Mouse (Mus musculus): ENCODE data around the gene Mvk. TPM values are rescaled to one million over a fixed set of nuclear protein-coding genes. Genes with fewer than 3 reads are reported as not detected.
A peak's percentile ranks its signal among the peaks of the same experiment; 100 is the strongest.

The Mvk gene
- polyA plus RNA-seq (2016; fragmentation: Nextera tagmentation; extraction: Ambion mirVana) = 55.5 and 62.0 TPM in 2 replicates

DNA sequence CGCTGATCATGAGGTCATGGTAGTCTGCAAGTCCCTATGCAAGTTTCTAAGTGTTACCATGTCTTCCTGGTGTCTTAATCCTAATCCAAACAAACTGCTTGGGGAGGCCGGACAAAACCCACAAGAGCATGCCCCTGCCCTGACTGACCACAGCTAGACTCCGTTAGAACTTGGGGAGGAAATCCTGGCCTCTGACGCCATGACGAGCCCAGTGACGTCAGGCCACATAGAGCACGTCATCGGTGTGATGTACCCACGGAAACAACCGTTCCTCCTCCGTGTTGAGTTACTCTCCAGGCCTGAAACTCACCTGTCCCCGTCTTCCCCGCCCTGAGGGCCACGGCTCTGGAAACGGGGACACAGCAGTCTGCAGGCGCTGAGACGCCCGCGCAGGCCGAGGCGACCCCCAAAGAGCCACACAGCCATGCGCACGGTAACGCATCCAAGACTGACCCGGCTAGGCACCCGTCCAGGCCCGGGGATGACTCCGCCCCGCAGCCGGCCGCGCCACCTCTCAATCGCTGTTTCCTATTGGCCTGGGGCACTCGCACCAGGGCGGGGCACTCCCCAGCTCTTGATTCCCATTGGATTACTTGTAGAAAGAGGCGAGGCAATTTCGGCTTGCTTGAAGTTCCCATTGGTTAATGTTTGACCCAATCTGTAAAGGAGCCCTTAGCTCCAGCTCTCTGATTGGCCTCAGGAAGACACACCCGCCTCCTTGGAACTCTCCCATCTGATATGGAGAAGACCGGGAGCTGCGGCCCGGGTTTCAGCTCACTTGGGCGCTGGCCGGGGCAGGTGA, at the start of gene Mvk, which contains the start of gene Mmab:
Mvk (plus strand) TSS at position 704 of the 802 bp plus-strand sequence.
Mmab (minus strand) TSS at position 495 of the 802 bp plus-strand sequence.
- Histone ChIP-seq H3K4me3 (peak within 1 kb of the TSS; percentile 61), H3K9me3 (no peaks in the 10 kb centered on the region), H3K27me3 (ENCODE audit: poor library complexity, severe bottlenecking) (no peaks in the 10 kb centered on the region), H3K36me3 (replicated peaks) (peaks cover 36% of the 10 kb centered on the region), H3K4me1 (peaks cover 23% of the 10 kb centered on the region), H3K27ac (peak within 1 kb of the TSS; percentile 94)
- 3% methylated on average over 43 of the region's 43 CpGs for WGBS
- DNase-seq (ENCODE audit: extremely low spot score, low spot score) = peak; percentile 99

DNA sequence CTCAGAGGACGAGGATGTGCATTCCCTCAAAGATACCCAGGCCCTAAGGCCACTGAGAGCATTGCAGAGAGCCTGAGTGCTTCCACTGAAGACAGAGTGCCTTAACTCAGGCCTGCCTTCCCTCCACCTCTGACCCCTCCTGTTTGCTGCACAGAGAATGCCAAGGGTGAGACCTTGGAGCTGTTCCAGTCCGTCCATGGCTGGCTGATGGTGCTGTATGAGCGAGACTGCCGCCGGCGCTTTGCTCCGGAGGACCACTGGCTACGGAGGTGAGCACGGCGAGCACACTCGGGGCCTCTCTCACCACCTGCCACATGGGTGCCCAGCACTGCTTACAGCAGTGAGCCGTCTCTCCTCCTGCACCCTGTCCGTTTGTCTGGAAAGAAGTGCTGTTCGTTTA, 37.5 kb upstream of the Mvk start:
- no peak overlapping the region for H3K4me3 ChIP-seq
- no peaks in the 10 kb centered on the region for H3K9me3 ChIP-seq
- 95% methylated on average over 14 of the region's 14 CpGs for WGBS
- H3K4me1 ChIP-seq = no peaks in the 10 kb centered on the region
- H3K36me3 ChIP-seq (replicated peaks) = peaks cover 100% of the 10 kb centered on the region
- no peak for DNase-seq (ENCODE audit: extremely low spot score, low spot score)
- no peaks in the 10 kb centered on the region for H3K27me3 ChIP-seq (ENCODE audit: poor library complexity, severe bottlenecking)
- no peak overlapping the region for H3K27ac ChIP-seq

DNA sequence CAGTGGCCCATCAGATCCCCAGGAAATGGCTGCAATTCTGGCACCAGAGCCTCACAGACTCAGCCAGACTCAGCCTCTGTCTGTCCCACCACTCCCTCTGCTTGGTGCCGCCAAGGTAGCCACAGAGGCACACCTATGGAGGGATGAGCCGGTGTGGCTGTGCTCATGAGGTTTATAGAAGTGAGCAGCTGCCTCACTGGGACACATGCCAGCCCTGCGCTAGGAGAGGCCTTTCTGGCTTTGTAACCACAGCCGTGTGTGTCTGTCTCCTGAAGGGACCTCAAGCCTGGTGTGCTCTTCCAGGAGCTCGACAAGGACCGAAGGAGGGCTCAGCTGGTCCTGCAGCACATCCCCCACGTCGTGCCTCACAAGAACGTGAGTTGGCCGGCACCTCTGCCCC, 36.8 kb upstream of the Mvk start:
- no peak overlapping the region for H3K27ac ChIP-seq
- WGBS = 94% methylated on average over 10 of the region's 10 CpGs
- no peak overlapping the region for H3K4me3 ChIP-seq
- H3K4me1 ChIP-seq = no peaks in the 10 kb centered on the region
- DNase-seq (ENCODE audit: extremely low spot score, low spot score) = no peak
- no peaks in the 10 kb centered on the region for H3K27me3 ChIP-seq (ENCODE audit: poor library complexity, severe bottlenecking)
- H3K9me3 ChIP-seq = no peaks in the 10 kb centered on the region
- peaks cover 100% of the 10 kb centered on the region for H3K36me3 ChIP-seq (replicated peaks)

DNA sequence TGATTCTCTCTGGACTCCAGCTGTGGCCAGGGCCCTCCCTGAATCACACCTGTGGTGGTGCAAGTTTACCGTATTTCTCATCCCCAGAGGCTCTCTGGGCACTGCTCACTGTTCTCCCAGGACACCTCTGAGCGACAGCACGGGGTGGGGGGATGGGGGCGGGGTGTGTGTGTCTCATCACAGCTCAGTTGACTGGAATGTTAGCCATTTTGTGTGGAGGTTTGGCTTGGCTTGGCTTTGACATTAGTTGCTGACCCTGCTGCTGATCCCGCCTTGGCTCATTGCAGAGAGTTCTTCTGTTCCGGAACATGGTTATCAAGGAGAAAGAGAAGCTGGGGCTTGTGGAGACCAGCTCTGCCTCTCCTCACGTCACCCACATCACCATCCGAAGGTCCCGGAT, 36.3 kb upstream of the Mvk start:
- no peaks in the 10 kb centered on the region for H3K9me3 ChIP-seq
- H3K27me3 ChIP-seq (ENCODE audit: poor library complexity, severe bottlenecking) = no peaks in the 10 kb centered on the region
- no peak for DNase-seq (ENCODE audit: extremely low spot score, low spot score)
- H3K4me1 ChIP-seq = no peaks in the 10 kb centered on the region
- H3K4me3 ChIP-seq = no peak overlapping the region
- WGBS = 93% methylated on average over 9 of the region's 9 CpGs
- peaks cover 100% of the 10 kb centered on the region for H3K36me3 ChIP-seq (replicated peaks)
- no peak overlapping the region for H3K27ac ChIP-seq

DNA sequence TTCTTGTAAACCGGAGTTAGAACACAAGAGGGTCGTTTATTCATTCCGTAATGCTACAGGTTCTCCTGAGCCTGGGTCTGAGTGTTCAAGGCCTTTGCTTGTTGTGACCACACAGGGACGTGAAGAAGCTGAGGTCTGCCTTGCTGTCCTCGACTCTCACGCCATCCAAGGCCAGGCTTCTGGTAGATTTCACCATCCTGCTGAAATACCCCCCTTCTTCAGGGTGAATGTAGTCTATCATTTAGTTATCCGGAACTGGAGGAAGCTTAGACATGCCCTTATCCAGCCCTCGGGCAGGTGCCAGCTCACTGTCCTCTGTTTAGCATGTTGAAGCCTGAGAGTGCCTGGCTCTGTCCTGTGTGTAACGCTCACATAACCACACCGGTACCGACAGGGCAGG, 35.2 kb upstream of the Mvk start:
- Histone ChIP-seq H3K36me3 (replicated peaks) (peaks cover 100% of the 10 kb centered on the region), H3K4me1 (no peaks in the 10 kb centered on the region), H3K27me3 (ENCODE audit: poor library complexity, severe bottlenecking) (no peaks in the 10 kb centered on the region), H3K4me3 (no peak overlapping the region), H3K27ac (no peak overlapping the region), H3K9me3 (no peaks in the 10 kb centered on the region)
- WGBS = 97% methylated on average over 11 of the region's 11 CpGs
- no peak for DNase-seq (ENCODE audit: extremely low spot score, low spot score)

DNA sequence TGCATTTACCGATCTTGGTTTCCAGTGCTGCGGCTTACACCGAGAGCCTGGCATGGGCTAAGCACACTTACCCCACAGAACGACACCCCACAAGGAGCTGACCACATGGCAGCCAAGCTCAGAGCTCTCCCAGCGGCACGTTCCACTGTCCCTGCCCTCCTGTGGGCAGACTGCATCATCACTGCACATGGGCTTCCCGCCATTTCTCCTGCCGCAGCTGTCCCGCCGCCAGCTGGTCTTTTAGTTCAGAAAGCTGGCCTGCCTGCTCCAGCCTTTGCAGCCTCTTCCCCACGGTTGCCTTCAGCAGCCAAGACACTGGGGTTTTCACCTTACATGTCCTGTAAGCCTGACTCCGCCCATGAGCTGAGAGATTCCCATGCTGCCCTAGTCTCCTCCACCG, 33.6 kb upstream of the Mvk start:
- 93% methylated on average over 13 of the region's 13 CpGs for WGBS
- no peaks in the 10 kb centered on the region for H3K4me1 ChIP-seq
- no peaks in the 10 kb centered on the region for H3K9me3 ChIP-seq
- peaks cover 100% of the 10 kb centered on the region for H3K36me3 ChIP-seq (replicated peaks)
- H3K4me3 ChIP-seq = no peak overlapping the region
- DNase-seq (ENCODE audit: extremely low spot score, low spot score) = no peak
- H3K27ac ChIP-seq = no peak overlapping the region
- H3K27me3 ChIP-seq (ENCODE audit: poor library complexity, severe bottlenecking) = no peaks in the 10 kb centered on the region

DNA sequence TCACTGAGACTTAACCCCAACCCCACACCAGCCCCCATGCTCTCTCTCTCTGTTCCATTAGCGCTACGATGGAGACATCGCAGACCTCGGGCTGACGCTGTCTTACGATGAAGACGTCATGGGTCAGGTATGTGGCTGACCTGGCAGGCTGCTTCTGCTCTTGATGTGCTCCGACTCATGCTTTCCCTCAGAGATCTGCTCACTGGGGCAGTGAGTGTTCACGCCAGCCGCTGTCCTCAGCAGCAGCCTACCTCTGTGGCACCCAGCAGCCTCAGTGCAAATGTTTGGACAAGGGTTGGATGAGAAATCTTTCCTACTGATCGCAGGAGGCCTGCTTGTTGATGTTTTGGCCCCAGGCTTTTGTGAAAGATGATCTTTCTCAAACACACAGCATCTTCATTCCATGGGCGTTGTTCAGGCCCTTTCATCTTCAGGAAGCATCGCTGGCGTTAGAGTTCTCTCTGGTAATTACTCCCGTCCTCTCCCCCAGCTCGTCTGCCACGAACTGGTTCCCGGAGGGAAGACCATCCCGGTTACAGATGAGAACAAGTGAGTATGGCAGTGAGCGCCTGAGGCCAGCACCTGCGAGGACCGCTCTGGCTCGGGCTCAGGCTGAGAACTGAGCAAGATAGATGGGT, 31.6 kb upstream of the Mvk start:
- H3K4me1 ChIP-seq = no peaks in the 10 kb centered on the region
- no peak overlapping the region for H3K27ac ChIP-seq
- no peaks in the 10 kb centered on the region for H3K9me3 ChIP-seq
- WGBS = 86% methylated on average over 23 of the region's 23 CpGs
- no peak overlapping the region for H3K4me3 ChIP-seq
- DNase-seq (ENCODE audit: extremely low spot score, low spot score) = no peak
- H3K36me3 ChIP-seq (replicated peaks) = peaks cover 100% of the 10 kb centered on the region
- H3K27me3 ChIP-seq (ENCODE audit: poor library complexity, severe bottlenecking) = no peaks in the 10 kb centered on the region

DNA sequence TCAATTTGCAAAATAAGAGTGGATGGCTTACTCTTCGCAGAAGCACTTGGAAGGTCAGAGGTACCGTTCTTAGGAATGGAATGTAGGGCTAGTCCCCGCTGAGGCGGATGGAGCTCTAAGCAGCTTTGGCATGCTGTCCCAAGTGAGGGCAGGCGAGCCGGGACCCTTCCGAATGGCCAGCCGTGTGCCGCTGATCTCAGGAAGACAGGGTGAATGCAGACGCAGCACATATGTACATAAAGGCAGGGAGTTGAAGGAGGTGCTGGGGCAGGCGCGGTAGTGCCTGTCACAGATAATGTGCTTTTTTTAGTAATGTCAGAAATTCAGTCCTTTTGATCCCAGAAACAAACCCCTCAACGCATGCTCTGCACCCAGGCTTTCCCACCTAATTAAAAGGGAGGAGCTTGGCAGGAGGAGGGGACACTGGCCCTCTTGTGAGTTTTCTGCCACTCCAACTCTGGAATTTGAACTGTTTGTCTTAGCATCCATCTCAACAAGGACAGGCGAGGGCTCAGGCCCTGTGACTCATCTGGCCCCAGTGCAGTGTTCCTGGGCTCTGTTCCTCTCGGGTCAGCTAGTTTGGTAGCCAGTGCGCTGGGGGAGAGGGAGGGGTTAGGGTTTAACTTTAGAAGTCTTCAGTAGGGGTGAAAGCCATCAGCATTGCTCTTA, 30.9 kb upstream of the Mvk start:
- H3K36me3 ChIP-seq (replicated peaks) = peaks cover 100% of the 10 kb centered on the region
- no peak overlapping the region for H3K4me3 ChIP-seq
- H3K4me1 ChIP-seq = no peaks in the 10 kb centered on the region
- no peaks in the 10 kb centered on the region for H3K9me3 ChIP-seq
- WGBS = 85% methylated on average over 16 of the region's 16 CpGs
- DNase-seq (ENCODE audit: extremely low spot score, low spot score) = no peak
- H3K27ac ChIP-seq = no peak overlapping the region
- no peaks in the 10 kb centered on the region for H3K27me3 ChIP-seq (ENCODE audit: poor library complexity, severe bottlenecking)

DNA sequence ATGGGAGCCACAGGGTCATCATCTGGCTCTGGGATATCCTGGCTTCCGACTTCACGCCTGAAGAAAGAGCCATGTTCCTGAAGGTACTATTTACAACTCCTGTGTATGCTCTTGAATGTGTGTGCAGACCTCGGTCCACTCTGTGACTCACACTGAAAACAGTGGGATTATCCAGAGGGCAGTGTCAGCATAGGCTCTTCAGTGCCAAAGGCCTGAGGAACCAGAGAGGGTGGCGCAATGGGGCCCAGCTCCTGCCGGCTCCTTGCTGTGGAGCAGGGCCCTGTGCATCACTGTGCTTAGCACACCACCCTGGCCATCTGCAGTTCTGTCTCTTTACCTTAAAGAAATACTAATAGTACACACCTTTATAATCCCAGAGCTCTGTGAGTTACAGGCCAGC, 28.5 kb upstream of the Mvk start:
- DNase-seq (ENCODE audit: extremely low spot score, low spot score) = no peak
- H3K4me3 ChIP-seq = no peak overlapping the region
- 91% methylated on average over 5 of the region's 5 CpGs for WGBS
- H3K27me3 ChIP-seq (ENCODE audit: poor library complexity, severe bottlenecking) = no peaks in the 10 kb centered on the region
- H3K27ac ChIP-seq = no peak overlapping the region
- H3K9me3 ChIP-seq = no peaks in the 10 kb centered on the region
- no peaks in the 10 kb centered on the region for H3K4me1 ChIP-seq
- H3K36me3 ChIP-seq (replicated peaks) = peaks cover 100% of the 10 kb centered on the region

DNA sequence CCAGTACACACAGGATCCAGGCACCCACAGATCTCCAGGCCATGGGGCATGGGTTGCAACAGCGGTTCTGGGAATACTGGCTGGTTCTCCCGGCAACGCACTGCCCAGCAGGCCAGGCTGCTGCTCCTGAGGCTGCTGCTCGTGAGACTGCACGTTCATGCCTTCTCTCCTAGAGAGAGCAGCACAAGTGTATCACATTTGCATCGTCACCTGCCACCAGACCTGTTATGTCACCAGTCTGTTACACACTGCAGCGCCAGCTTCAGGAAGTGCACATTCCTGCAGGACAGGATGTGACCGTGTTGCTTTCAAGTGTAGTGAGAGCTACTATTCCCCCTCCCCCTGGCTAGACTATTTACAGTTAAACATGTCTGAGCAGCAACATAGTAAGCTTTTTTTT, 27.2 kb upstream of the Mvk start:
- Histone ChIP-seq H3K4me1 (no peaks in the 10 kb centered on the region), H3K9me3 (no peaks in the 10 kb centered on the region), H3K36me3 (replicated peaks) (peaks cover 100% of the 10 kb centered on the region), H3K27me3 (ENCODE audit: poor library complexity, severe bottlenecking) (no peaks in the 10 kb centered on the region), H3K27ac (no peak overlapping the region), H3K4me3 (no peak overlapping the region)
- WGBS = 94% methylated on average over 8 of the region's 8 CpGs
- no peak for DNase-seq (ENCODE audit: extremely low spot score, low spot score)

DNA sequence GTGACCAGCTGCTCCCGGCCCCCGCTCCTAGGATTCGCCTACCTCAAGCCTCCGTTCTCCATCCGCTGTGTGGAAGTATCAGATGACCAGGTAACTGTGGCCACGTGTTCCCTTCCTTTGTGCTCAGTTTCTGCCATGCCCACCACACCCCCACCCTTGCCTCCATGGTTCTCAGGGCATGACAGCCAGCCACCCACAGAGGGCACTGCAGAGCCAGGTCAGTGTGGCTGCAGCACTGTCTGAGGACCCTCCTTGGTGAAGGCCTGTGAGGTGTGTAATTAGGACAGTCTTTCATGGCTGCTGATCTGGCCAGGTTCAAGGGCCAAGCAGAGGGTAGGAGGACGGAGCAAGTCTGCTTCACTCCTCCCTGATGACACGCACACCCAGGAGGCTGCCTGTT, 25.5 kb upstream of the Mvk start:
- no peak overlapping the region for H3K4me3 ChIP-seq
- H3K4me1 ChIP-seq = 0 out of 2 replicates have a peak, but pooled peaks cover 3% of the 10 kb centered on the region
- peaks cover 88% of the 10 kb centered on the region for H3K36me3 ChIP-seq (replicated peaks)
- H3K27ac ChIP-seq = no peak overlapping the region
- H3K27me3 ChIP-seq (ENCODE audit: poor library complexity, severe bottlenecking) = no peaks in the 10 kb centered on the region
- 87% methylated on average over 8 of the region's 8 CpGs for WGBS
- H3K9me3 ChIP-seq = no peaks in the 10 kb centered on the region
- peak; percentile 22 for DNase-seq (ENCODE audit: extremely low spot score, low spot score)

DNA sequence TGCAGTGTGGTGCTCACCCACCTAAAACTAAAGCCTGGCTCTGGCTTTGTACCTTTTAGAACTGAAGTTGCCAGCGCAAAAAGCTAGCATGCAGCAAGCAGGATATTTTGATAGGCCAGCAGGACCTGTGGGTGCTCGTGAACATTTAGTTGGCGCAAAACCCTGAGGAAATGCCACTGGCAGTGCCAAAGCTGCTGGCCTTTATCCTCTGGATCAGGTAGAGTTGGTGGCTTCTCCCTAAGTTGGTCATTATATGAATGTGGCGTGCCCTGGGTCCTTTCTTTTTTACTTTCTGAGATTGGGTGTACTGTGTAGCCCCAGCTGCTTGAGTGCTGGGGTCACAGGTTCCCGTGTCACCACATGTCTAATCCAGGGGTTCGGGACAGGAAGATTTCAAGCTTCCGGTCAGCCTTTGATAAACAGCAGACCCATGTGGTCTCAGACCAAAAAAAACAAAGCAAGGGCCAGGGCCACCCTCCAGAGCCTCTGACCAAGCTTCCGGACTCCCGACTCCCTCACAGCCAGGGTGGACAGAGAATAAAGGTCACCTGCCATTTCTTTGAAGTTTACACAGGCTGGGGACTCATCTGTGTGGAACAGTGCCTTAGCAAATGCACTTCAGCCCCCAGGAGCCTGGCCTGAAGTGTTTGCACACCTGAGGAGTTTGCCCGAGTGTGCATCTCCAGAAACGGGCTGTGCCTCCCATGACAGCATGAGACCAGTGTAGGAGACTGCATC, 22.3 kb upstream of the Mvk start:
- 0 out of 2 replicates have a peak overlapping the region, but pooled peaks have one; percentile 3 for H3K27ac ChIP-seq
- peaks cover 56% of the 10 kb centered on the region for H3K36me3 ChIP-seq (replicated peaks)
- H3K4me1 ChIP-seq = 0 out of 2 replicates have a peak, but pooled peaks cover 3% of the 10 kb centered on the region
- H3K27me3 ChIP-seq (ENCODE audit: poor library complexity, severe bottlenecking) = no peaks in the 10 kb centered on the region
- WGBS = 86% methylated on average over 11 of the region's 11 CpGs
- H3K4me3 ChIP-seq = no peak overlapping the region
- DNase-seq (ENCODE audit: extremely low spot score, low spot score) = no peak
- H3K9me3 ChIP-seq = no peaks in the 10 kb centered on the region
